Mouse (Mus musculus): ENCODE results near the gene Misp.

The Misp gene

GRCm38 (mm10) chr10:79854801-79855541 lies 34.2 kb downstream of the Misp start:
- DNase-seq (ENCODE audit: low spot score in 2 of 2): peak in 1 of 2 experiments; percentile 62

GRCm38 (mm10) chr10:79855558-79856184 lies 34.9 kb downstream of the Misp start:
- no peak for DNase-seq (ENCODE audit: low spot score in 2 of 2)

GRCm38 (mm10) chr10:79856280-79856679 lies 35.5 kb downstream of the Misp start:
- DNase-seq (ENCODE audit: low spot score in 2 of 2): no peak

GRCm38 (mm10) chr10:79856704-79857451 lies 36.1 kb downstream of the Misp start:
- no peak for DNase-seq (ENCODE audit: low spot score in 2 of 2)

- DNase-seq (ENCODE audit: low spot score in 2 of 2): peak; percentile 57 to 72
Measured at GRCm38 (mm10) chr10:79857452-79857811, 36.6 kb downstream of the Misp start.

- no peak for DNase-seq (ENCODE audit: low spot score in 2 of 2)
Measured at GRCm38 (mm10) chr10:79857894-79858293, 37.1 kb downstream of the Misp start.

GRCm38 (mm10) chr10:79858416-79859074 lies 37.8 kb downstream of the Misp start:
- peak in 1 of 2 experiments; percentile 38 for DNase-seq (ENCODE audit: low spot score in 2 of 2)

GRCm38 (mm10) chr10:79859116-79859515 lies 38.3 kb downstream of the Misp start:
- no peak for DNase-seq (ENCODE audit: low spot score in 2 of 2)

- DNase-seq (ENCODE audit: low spot score in 2 of 2): no peak
Measured at GRCm38 (mm10) chr10:79860079-79860911, 39.5 kb downstream of the Misp start.

- DNase-seq (ENCODE audit: low spot score in 2 of 2): peak in 1 of 2 experiments; percentile 52
Measured at GRCm38 (mm10) chr10:79861230-79862048, 40.6 kb downstream of the Misp start.

GRCm38 (mm10) chr10:79862049-79862788 lies 41.4 kb downstream of the Misp start:
- no peak for DNase-seq (ENCODE audit: low spot score in 2 of 2)

- DNase-seq (ENCODE audit: low spot score in 2 of 2): no peak
Measured at GRCm38 (mm10) chr10:79862925-79863324, 42.1 kb downstream of the Misp start.

GRCm38 (mm10) chr10:79864351-79865188 lies 43.8 kb downstream of the Misp start:
- DNase-seq (ENCODE audit: low spot score in 2 of 2): no peak

GRCm38 (mm10) chr10:79865189-79865601 lies 44.4 kb downstream of the Misp start:
- no peak for DNase-seq (ENCODE audit: low spot score in 2 of 2)

GRCm38 (mm10) chr10:79865801-79866295 lies 45.1 kb downstream of the Misp start:
- no peak for DNase-seq (ENCODE audit: low spot score in 2 of 2)

- DNase-seq (ENCODE audit: low spot score in 2 of 2): no peak
Measured at GRCm38 (mm10) chr10:79866601-79867000, 45.8 kb downstream of the Misp start.

- DNase-seq (ENCODE audit: low spot score in 2 of 2): no peak
Measured at GRCm38 (mm10) chr10:79871845-79872244, 51.1 kb downstream of the Misp start.

- no peak for DNase-seq (ENCODE audit: low spot score in 2 of 2)
Measured at GRCm38 (mm10) chr10:79872862-79873261, 52.1 kb downstream of the Misp start.
